Mouse (Mus musculus) right cerebral cortex, postnatal 10 days (tissue): ENCODE measurements around the gene Prkra.
"Not testable (repeated sequence)": the region's sequence is repeated elsewhere in the genome, so short reads cannot be mapped to it uniquely, and the experiment has no call there.

Experiments used
- DNase-seq, 2 experiments: peaks; one replicate each; pipeline ENCODE4 v3.0.0; 2021; ENCODE audit warnings: low spot score in 2 of 2

The Prkra gene

GRCm38 (mm10) chr2:76655444-76655843 is 7.6 kb upstream of the Prkra start:
- DNase-seq, result no peak

- DNase-seq, result no peak
Measured at GRCm38 (mm10) chr2:76654646-76655045, 6.8 kb upstream of the Prkra start.

- DNase-seq, result no peak
Measured at GRCm38 (mm10) chr2:76653070-76653469, 5.3 kb upstream of the Prkra start.

- DNase-seq, result peak in 1 of 2 experiments; percentile 46
Measured at GRCm38 (mm10) chr2:76648666-76649141, 889 bp upstream of the Prkra start.

- DNase-seq, result no peak
Measured at GRCm38 (mm10) chr2:76647441-76647869, 360 bp downstream of the Prkra start.

- DNase-seq, result no peak
Measured at GRCm38 (mm10) chr2:76643801-76644200, 4.0 kb downstream of the Prkra start.

- DNase-seq, result no peak
Measured at GRCm38 (mm10) chr2:76639637-76640036, 8.2 kb downstream of the Prkra start.

GRCm38 (mm10) chr2:76631600-76631999 is 16.2 kb downstream of the Prkra start:
- no peak for DNase-seq

- no peak for DNase-seq
Measured at GRCm38 (mm10) chr2:76630293-76630692, 17.5 kb downstream of the Prkra start.

GRCm38 (mm10) chr2:76622316-76622715 is 25.5 kb downstream of the Prkra start:
- not testable (repeated sequence) for DNase-seq

- DNase-seq, result no peak
Measured at GRCm38 (mm10) chr2:76621724-76622123, 26.1 kb downstream of the Prkra start.

- no peak for DNase-seq
Measured at GRCm38 (mm10) chr2:76620188-76620587, 27.6 kb downstream of the Prkra start.

- DNase-seq, result peak; percentile 55 to 71
Measured at GRCm38 (mm10) chr2:76618078-76618477, 29.7 kb downstream of the Prkra start.

- DNase-seq, result no peak
Measured at GRCm38 (mm10) chr2:76611996-76612395, 35.8 kb downstream of the Prkra start.

- DNase-seq, result no peak
Measured at GRCm38 (mm10) chr2:76610326-76611104, 37.3 kb downstream of the Prkra start.

- no peak for DNase-seq
Measured at GRCm38 (mm10) chr2:76606704-76607103, 41.1 kb downstream of the Prkra start.

- no peak for DNase-seq
Measured at GRCm38 (mm10) chr2:76602256-76602655, 45.6 kb downstream of the Prkra start.

GRCm38 (mm10) chr2:76599214-76599613 is 48.6 kb downstream of the Prkra start:
- no peak for DNase-seq

GRCm38 (mm10) chr2:76597521-76597920 is 50.3 kb downstream of the Prkra start:
- DNase-seq, result no peak

- no peak for DNase-seq
Measured at GRCm38 (mm10) chr2:76592401-76592924, 55.4 kb downstream of the Prkra start.

- DNase-seq, result no peak
Measured at GRCm38 (mm10) chr2:76590221-76590620, 57.6 kb downstream of the Prkra start.

- DNase-seq, result no peak
Measured at GRCm38 (mm10) chr2:76586906-76587305, 60.9 kb downstream of the Prkra start.

- no peak for DNase-seq
Measured at GRCm38 (mm10) chr2:76585090-76585489, 62.7 kb downstream of the Prkra start.
